Mouse (Mus musculus) cerebellum, adult 9-10 months (tissue): ENCODE results near the gene Olfr1029.
"Not testable (repeated sequence)": the region's sequence is repeated elsewhere in the genome, so short reads cannot be mapped to it uniquely, and the experiment has no call there.

Experiments used
- DNase-seq: peaks from one replicate; pipeline ENCODE4 v3.0.0; 2022

The Olfr1029 gene

GRCm38 (mm10) chr2:85973595-85973994 lies at the start of gene Olfr1029:
Olfr1029 (plus strand) TSS chr2:85973895.
- no peak for DNase-seq

DNA sequence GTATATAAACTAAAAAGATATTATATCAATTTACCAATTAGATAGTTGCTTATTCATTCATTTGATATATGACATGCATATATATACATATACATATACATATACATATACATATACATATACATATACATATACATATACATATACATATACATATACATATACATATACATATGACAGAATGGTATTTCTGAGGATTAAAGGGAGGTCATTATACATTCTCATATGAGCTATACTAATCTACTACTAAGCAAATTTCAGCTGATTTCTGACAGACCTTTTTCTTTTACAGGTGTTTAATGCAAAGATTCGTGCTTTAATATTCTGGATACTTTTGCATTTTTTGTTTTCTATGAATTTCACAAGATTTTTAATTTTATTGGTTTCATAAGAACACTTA lies 23.6 kb upstream of the Olfr1029 start, which contains the start of gene Olfr1028:
Gene Olfr1028 (plus strand): TSS at position 301 of the 400 bp plus-strand sequence.
- no peak for DNase-seq

DNA sequence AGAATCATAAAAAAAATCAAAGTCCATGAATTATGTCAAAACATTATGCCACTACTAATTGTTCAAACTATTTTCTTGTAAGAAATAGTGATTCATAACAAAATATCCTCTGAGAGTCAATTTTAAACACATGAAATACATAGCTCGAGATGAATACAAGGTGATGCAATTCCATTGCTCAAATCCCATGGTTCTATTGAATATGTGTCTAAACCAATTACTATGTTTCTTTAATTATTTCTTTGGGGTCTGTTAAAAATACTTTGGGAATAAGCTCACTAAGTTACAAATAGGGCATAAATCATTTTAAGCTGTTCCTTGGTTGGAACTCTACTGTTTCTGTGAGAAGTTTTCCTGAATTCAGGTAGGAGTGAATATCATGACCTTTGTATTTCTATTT lies 5.3 kb downstream of the Olfr1029 start, which contains the start of gene Olfr1030:
Gene Olfr1030 (plus strand): TSS at position 301 of the 400 bp plus-strand sequence.
- no peak for DNase-seq

DNA sequence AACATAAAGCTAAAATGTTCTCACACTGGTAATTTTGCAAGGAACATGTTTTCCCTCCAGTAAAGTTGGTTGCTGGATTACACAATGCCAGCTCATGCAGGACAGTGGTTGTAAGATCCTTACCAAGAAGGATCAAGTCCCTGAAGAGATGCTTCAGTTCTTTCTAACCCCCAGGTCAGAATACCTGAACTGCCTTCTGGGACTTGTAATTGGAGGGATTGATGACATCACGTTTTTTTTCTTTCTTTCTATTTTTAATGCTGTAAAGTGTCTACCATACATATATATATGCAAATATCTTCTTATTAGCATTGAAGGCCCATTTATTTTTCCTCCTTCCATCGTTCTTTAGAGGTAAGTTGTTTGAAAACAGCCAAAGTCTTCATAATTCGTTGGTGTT lies 16.3 kb downstream of the Olfr1029 start, which contains the start of gene Olfr1031:
Gene Olfr1031 (plus strand): TSS at position 301 of the 400 bp plus-strand sequence.
- DNase-seq = no peak

DNA sequence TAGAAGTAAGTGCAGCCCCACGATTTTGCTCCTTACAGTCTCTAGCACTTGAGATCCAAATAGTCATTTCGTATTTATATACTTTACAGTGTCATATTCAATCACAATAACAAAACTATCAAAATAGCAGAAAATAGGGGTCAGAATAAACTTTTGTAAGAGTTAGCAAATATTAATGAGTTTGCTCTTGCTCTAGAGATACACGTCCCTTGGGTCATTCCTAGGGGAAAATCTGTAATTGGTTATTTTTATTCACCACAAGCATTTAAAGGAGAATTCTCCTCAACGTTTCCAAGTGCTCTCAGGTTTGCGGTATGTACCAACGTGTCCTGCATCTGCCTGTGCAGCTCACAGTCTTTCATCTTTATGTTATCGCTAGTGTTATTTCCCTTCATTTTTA lies 31.5 kb downstream of the Olfr1029 start, which contains the start of gene Olfr1032:
Gene Olfr1032 (plus strand): TSS at position 301 of the 400 bp plus-strand sequence.
- DNase-seq = no peak

- not testable (repeated sequence) for DNase-seq
Observed at GRCm38 (mm10) chr2:86020406-86020805, 46.7 kb downstream of the Olfr1029 start, which contains the start of gene Olfr1033. Olfr1033 (plus strand) TSS chr2:86020633.

GRCm38 (mm10) chr2:86021518-86021917 lies 47.8 kb downstream of the Olfr1029 start:
- not testable (repeated sequence) for DNase-seq
